Mouse (Mus musculus): ENCODE data around the gene Vdac2. TPM values are rescaled to one million over a fixed set of nuclear protein-coding genes. Genes with fewer than 3 reads are reported as not detected.

Vdac2 gene
- total and polyA plus RNA-seq, 2 experiments from 2014 or later = 204 to 294 TPM

DNA sequence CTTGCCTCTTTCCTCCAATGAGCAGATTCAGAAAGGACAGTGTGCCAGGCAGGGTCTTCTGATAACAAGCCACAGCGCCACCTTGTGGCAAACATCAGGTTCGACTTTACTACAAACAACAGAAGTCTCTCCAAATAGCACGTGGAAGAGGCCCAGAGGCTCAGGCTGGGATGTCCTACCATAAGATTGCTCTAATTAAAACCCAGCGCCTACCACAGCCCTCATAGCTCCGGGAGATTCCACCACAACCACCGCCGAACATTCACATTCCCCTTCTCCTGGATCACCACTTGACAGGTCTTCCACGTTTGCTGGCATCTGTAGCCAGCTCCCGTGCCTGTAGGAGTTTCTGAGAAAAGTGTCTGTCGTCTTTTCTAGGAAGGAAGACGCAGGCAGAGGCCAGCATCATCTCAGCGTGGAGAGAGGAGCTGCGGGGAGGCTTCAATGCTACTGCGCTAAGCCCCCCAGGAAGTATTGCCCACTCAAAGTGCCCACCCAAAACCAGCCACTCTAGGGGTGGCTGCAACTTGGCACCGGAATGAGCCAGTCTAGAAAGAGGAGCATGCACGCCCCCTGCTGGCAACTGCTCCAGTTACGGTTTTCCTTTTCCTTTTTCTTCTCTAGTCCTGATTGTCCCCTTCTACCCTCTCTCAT is 28.5 kb downstream of the Vdac2 start:
- no peaks in the 10 kb centered on the region for H3K9me3 ChIP-seq (ENCODE audit: low read length)
- H3K9ac ChIP-seq = peak overlapping the region; percentile 23
- peak overlapping the region; percentile 57; the same call in 1 of the 2 replicates for H3K27ac ChIP-seq (ENCODE audit: low read depth, low read length)
- peak; percentile 68 for ATAC-seq
- peak overlapping the region; percentile 41 for H3K4me2 ChIP-seq (ENCODE audit: low read depth)
- peak overlapping the region; percentile 16 for H3K4me3 ChIP-seq (ENCODE audit: low read depth, low read length)
- H3K4me1 ChIP-seq (ENCODE audit: insufficient read depth) = no peaks in the 10 kb centered on the region
- 5% methylated on average over 17 of the region's 17 CpGs for WGBS
- no peaks in the 10 kb centered on the region for H3K36me3 ChIP-seq (ENCODE audit: insufficient read depth)
- peak; percentile 83 for TF ChIP-seq CTCF (IDR thresholded peaks at IDR 0.05; ENCODE audit: low read depth)
- DNase-seq = peak; percentile 89
- no peaks in the 10 kb centered on the region for H3K27me3 ChIP-seq (ENCODE audit: insufficient read depth, low read length)

DNA sequence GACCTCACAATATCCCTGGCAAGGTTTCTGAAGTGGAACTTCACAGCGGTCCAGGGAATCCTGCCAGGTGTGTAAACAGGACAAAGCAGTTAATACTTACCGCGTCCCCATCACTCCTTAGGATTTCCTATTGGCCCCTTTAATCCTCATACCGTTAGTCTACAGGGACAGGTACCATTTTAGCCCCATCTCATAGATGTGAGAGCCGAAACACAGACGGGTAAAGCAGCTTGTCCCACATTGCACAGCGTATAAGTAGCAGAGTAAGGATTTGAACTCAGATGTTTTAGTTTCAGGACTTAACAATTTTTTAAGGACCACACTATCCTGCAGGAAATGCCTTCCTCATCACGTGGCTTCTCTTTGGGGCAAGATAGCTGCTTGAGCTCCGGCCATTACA is 29.2 kb downstream of the Vdac2 start:
- no peaks in the 10 kb centered on the region for H3K9me3 ChIP-seq (ENCODE audit: low read length)
- ATAC-seq (no peak), DNase-seq (no peak)
- no peak for TF ChIP-seq CTCF (IDR thresholded peaks at IDR 0.05; ENCODE audit: low read depth)
- 78% methylated on average over 9 of the region's 9 CpGs for WGBS
- no peaks in the 10 kb centered on the region for H3K27me3 ChIP-seq (ENCODE audit: insufficient read depth, low read length)
- no peak overlapping the region for H3K4me3 ChIP-seq (ENCODE audit: low read depth, low read length)
- H3K9ac ChIP-seq = peak overlapping the region; percentile 23; the same call in 1 of the 2 replicates
- 0 out of 2 replicates have a peak overlapping the region, but pooled peaks have one; percentile 41 for H3K4me2 ChIP-seq (ENCODE audit: low read depth)
- no peak overlapping the region for H3K27ac ChIP-seq (ENCODE audit: low read depth, low read length)
- H3K36me3 ChIP-seq (ENCODE audit: insufficient read depth) = no peaks in the 10 kb centered on the region
- H3K4me1 ChIP-seq (ENCODE audit: insufficient read depth) = no peaks in the 10 kb centered on the region

DNA sequence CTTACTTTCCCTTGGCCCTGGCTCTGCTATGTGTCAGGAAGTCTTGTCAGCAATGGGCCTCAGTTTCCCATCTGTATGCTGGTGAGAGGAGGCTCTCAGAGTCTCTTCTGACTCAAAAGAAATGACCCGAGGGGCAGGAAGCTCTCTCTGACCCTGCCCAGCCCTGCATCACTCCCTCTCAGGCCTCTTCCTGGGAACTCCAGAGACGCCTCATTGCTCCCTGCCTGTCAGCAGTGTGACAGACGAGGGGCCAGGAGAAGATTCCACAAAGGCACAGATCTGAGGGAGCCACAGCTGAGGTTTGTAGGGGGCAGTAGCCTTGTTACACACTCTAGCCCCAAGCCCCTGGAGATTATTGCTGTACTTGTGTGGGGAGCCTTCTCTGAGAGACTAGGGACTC is 30.9 kb downstream of the Vdac2 start:
- ATAC-seq = no peak
- Histone ChIP-seq H3K27me3 (ENCODE audit: insufficient read depth, low read length) (no peaks in the 10 kb centered on the region), H3K27ac (ENCODE audit: low read depth, low read length) (no peak overlapping the region), H3K9ac (no peak overlapping the region), H3K4me1 (ENCODE audit: insufficient read depth) (no peaks in the 10 kb centered on the region), H3K4me3 (ENCODE audit: low read depth, low read length) (no peak overlapping the region), H3K9me3 (ENCODE audit: low read length) (no peaks in the 10 kb centered on the region), H3K4me2 (ENCODE audit: low read depth) (no peak overlapping the region), H3K36me3 (ENCODE audit: insufficient read depth) (no peaks in the 10 kb centered on the region)
- TF ChIP-seq CTCF (IDR thresholded peaks at IDR 0.05; ENCODE audit: low read depth) = no peak
- no peak for DNase-seq
- WGBS = 48% methylated on average over 3 of the region's 3 CpGs

DNA sequence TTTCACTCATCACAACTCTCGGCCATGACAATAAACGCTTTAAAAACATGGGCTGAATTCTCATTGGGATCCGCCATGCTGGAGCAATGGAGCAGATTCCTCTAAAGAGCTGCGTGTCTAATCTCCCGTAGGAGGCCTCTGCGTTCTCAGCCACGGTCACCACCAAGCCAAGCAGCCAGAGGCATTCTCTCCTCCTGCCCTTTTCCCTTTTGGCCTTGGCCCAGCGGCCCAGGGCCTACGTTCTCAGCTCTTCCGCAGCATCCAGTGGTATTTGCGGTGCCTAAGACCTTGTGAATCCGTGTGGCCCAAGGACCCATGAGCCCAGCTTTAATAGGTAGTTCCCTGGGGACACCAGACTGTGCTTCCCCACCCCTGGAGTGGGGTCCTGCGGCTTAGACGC is 31.8 kb downstream of the Vdac2 start:
- H3K27me3 ChIP-seq (ENCODE audit: insufficient read depth, low read length) = no peaks in the 10 kb centered on the region
- H3K4me3 ChIP-seq (ENCODE audit: low read depth, low read length) = no peak overlapping the region
- H3K27ac ChIP-seq (ENCODE audit: low read depth, low read length) = no peak overlapping the region
- H3K9ac ChIP-seq = no peak overlapping the region
- TF ChIP-seq CTCF (IDR thresholded peaks at IDR 0.05; ENCODE audit: low read depth) = no peak
- H3K9me3 ChIP-seq (ENCODE audit: low read length) = no peaks in the 10 kb centered on the region
- H3K4me1 ChIP-seq (ENCODE audit: insufficient read depth) = no peaks in the 10 kb centered on the region
- no peak overlapping the region for H3K4me2 ChIP-seq (ENCODE audit: low read depth)
- no peak for DNase-seq
- no peak for ATAC-seq
- H3K36me3 ChIP-seq (ENCODE audit: insufficient read depth) = no peaks in the 10 kb centered on the region
- 87% methylated on average over 14 of the region's 14 CpGs for WGBS

DNA sequence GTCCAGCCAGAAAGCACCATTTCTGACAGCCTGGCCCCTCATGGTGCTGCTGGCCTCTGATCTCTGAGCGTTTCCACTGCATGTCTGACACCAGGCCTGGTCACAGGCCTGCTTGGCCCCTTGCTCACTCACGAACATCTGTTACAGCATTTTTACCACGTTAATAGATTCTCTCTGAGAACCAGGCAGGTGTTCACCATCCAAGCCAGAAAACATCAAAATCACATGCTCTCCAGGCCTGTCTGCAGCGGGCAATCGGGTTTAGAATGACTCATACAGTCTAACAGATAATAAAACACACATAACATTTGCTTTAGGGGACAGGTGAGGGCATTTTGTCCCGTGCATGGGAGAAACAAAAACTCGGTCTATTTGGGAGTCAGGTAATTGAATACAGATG is 41.3 kb downstream of the Vdac2 start:
- TF ChIP-seq CTCF (IDR thresholded peaks at IDR 0.05; ENCODE audit: low read depth) = no peak
- DNase-seq (no peak), ATAC-seq (no peak)
- no peaks in the 10 kb centered on the region for H3K4me1 ChIP-seq (ENCODE audit: insufficient read depth)
- no peaks in the 10 kb centered on the region for H3K9me3 ChIP-seq (ENCODE audit: low read length)
- H3K27ac ChIP-seq (ENCODE audit: low read depth, low read length) = no peak overlapping the region
- H3K27me3 ChIP-seq (ENCODE audit: insufficient read depth, low read length) = no peaks in the 10 kb centered on the region
- 52% methylated on average over 7 of the region's 7 CpGs for WGBS
- no peak overlapping the region for H3K4me3 ChIP-seq (ENCODE audit: low read depth, low read length)
- no peak overlapping the region for H3K9ac ChIP-seq
- H3K36me3 ChIP-seq (ENCODE audit: insufficient read depth) = no peaks in the 10 kb centered on the region
- H3K4me2 ChIP-seq (ENCODE audit: low read depth) = no peak overlapping the region

DNA sequence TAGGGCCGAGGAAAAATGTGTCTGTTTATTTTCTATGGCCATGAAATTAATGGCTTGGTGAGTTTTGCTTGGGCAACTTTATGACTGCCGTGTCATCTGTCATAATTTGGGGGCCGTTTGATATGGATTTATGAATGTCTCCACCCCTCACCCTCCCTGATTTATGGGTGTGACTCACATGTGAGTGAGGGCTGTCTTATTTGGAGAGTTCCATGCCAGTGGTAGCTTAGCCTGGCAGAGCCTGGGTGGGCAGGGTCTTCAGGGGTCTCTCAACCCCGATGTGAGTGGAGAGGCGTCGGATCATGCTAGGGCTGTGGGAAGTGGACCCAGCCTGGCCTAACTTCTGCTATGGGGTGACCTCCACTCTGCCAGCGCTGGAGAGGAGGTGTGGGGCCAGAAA is 41.8 kb downstream of the Vdac2 start:
- Histone ChIP-seq H3K4me3 (ENCODE audit: low read depth, low read length) (no peak overlapping the region), H3K9ac (no peak overlapping the region), H3K36me3 (ENCODE audit: insufficient read depth) (no peaks in the 10 kb centered on the region), H3K27ac (ENCODE audit: low read depth, low read length) (no peak overlapping the region), H3K27me3 (ENCODE audit: insufficient read depth, low read length) (no peaks in the 10 kb centered on the region), H3K4me1 (ENCODE audit: insufficient read depth) (no peaks in the 10 kb centered on the region), H3K4me2 (ENCODE audit: low read depth) (no peak overlapping the region), H3K9me3 (ENCODE audit: low read length) (no peaks in the 10 kb centered on the region)
- 86% methylated on average over 7 of the region's 7 CpGs for WGBS
- no peak for TF ChIP-seq CTCF (IDR thresholded peaks at IDR 0.05; ENCODE audit: low read depth)
- DNase-seq = no peak
- ATAC-seq = no peak

DNA sequence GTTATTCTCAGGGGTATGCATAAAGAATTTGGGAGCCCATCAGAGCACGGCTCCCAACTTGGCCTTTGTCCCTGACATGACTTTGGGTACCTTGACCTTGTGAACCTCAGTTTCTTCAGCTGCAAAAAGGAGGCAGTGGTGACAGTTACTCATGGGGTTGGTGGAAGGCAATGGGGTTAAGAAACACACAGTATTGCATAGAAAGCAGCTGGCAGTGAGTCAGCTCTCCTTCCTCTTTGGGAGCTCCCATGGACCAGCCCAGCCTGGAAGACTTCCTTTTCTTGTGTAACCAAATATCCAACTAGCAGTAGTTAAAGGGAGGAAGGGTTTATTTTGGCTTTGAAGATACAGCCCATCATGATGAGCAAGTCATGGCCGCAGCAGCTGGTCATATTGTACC is 65.4 kb downstream of the Vdac2 start:
- no peak for ATAC-seq
- no peak overlapping the region for H3K4me2 ChIP-seq (ENCODE audit: low read depth)

More for the DNA sequence above, 65.4 kb downstream of the Vdac2 start:
- Histone ChIP-seq H3K4me3 (ENCODE audit: low read depth, low read length) (no peak overlapping the region), H3K9ac (no peak overlapping the region), H3K9me3 (ENCODE audit: low read length) (no peaks in the 10 kb centered on the region), H3K4me1 (ENCODE audit: insufficient read depth) (no peaks in the 10 kb centered on the region), H3K36me3 (ENCODE audit: insufficient read depth) (no peaks in the 10 kb centered on the region), H3K27me3 (ENCODE audit: insufficient read depth, low read length) (no peaks in the 10 kb centered on the region), H3K27ac (ENCODE audit: low read depth, low read length) (no peak overlapping the region)
- DNase-seq = no peak
- no peak for TF ChIP-seq CTCF (IDR thresholded peaks at IDR 0.05; ENCODE audit: low read depth)
- 85% methylated on average over 2 of the region's 2 CpGs for WGBS
